Mouse (Mus musculus): ENCODE measurements around the gene Cilp2. TPM values are rescaled to one million over a fixed set of nuclear protein-coding genes. Genes with fewer than 3 reads are reported as not detected.

Gene Cilp2
- polyA plus RNA-seq, 1 experiment from 2014 or later: 0.02 TPM

- Histone ChIP-seq H3K36me3 (replicated peaks; ENCODE audit: insufficient read depth, low read length) (no peaks in the 10 kb centered on the region), H3K4me3 (ENCODE audit: low read depth, low read length) (0 out of 2 replicates have a peak overlapping the region, but pooled peaks have one; percentile 38), H3K4me2 (ENCODE audit: low read depth, low read length) (no peak overlapping the region), H3K9ac (replicated peaks) (no peak overlapping the region), H3K9me3 (ENCODE audit: low read length) (0 out of 2 replicates have a peak, but pooled peaks cover 2% of the 10 kb centered on the region), H3K27ac (ENCODE audit: low read depth) (no peak overlapping the region), H3K27me3 (ENCODE audit: insufficient read depth, low read length) (peaks cover 75% of the 10 kb centered on the region), H3K4me1 (ENCODE audit: insufficient read depth) (peaks cover 12% of the 10 kb centered on the region)
- no peak for ATAC-seq
- no peak for DNase-seq
- TF ChIP-seq CTCF (IDR thresholded peaks at IDR 0.05; ENCODE audit: low read depth) (no peak), EP300 (IDR thresholded peaks at IDR 0.05; ENCODE audit: low read depth) (no peak)
- WGBS (ENCODE audit: insufficient replicate concordance): 17% methylated on average over 36 of the region's 37 CpGs
Observed at GRCm38 (mm10) chr8:69880841-69881240, 6.6 kb downstream of the Cilp2 start.

DNA sequence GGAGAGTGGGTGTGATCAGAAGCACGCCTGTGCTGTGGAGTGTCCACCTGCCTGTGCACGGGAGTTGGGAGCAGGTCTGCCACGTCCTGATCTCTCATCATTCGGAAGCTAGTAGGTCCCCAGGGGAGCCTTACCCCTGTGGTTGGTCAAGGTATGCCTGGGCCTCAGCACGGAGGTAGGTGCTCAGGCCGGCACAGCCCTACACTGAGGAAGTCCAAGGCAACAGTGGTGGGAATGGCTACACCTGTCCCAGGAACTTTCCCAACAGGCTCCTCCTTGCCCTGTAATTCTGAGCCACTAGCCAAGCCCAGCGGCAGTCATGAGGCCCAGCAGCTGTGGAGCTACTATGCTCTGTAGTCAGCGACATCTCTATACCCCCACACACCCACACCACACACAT, 7.8 kb downstream of the Cilp2 start:
- DNase-seq (no peak), ATAC-seq (no peak)
- no peak overlapping the region for H3K9ac ChIP-seq (replicated peaks)
- peaks cover 63% of the 10 kb centered on the region for H3K27me3 ChIP-seq (ENCODE audit: insufficient read depth, low read length)
- H3K4me3 ChIP-seq (ENCODE audit: low read depth, low read length): no peak overlapping the region
- 51% methylated on average over 8 of the region's 8 CpGs for WGBS (ENCODE audit: insufficient replicate concordance)
- H3K4me1 ChIP-seq (ENCODE audit: insufficient read depth): peaks cover 12% of the 10 kb centered on the region
- H3K27ac ChIP-seq (ENCODE audit: low read depth): no peak overlapping the region
- H3K4me2 ChIP-seq (ENCODE audit: low read depth, low read length): no peak overlapping the region
- H3K36me3 ChIP-seq (replicated peaks; ENCODE audit: insufficient read depth, low read length): no peaks in the 10 kb centered on the region
- H3K9me3 ChIP-seq (ENCODE audit: low read length): 0 out of 2 replicates have a peak, but pooled peaks cover 2% of the 10 kb centered on the region
- TF ChIP-seq CTCF (IDR thresholded peaks at IDR 0.05; ENCODE audit: low read depth) (no peak), EP300 (IDR thresholded peaks at IDR 0.05; ENCODE audit: low read depth) (no peak)

GRCm38 (mm10) chr8:69877992-69878391, 9.5 kb downstream of the Cilp2 start:
- Histone ChIP-seq H3K4me2 (ENCODE audit: low read depth, low read length) (no peak overlapping the region), H3K27me3 (ENCODE audit: insufficient read depth, low read length) (peaks cover 46% of the 10 kb centered on the region), H3K36me3 (replicated peaks; ENCODE audit: insufficient read depth, low read length) (no peaks in the 10 kb centered on the region), H3K4me3 (ENCODE audit: low read depth, low read length) (no peak overlapping the region), H3K4me1 (ENCODE audit: insufficient read depth) (peaks cover 12% of the 10 kb centered on the region), H3K27ac (ENCODE audit: low read depth) (no peak overlapping the region), H3K9ac (replicated peaks) (no peak overlapping the region), H3K9me3 (ENCODE audit: low read length) (0 out of 2 replicates have a peak, but pooled peaks cover 2% of the 10 kb centered on the region)
- no peak for TF ChIP-seq EP300 (IDR thresholded peaks at IDR 0.05; ENCODE audit: low read depth)
- TF ChIP-seq CTCF (IDR thresholded peaks at IDR 0.05; ENCODE audit: low read depth): no peak
- WGBS (ENCODE audit: insufficient replicate concordance): 50% methylated on average over 3 of the region's 3 CpGs
- DNase-seq (no peak), ATAC-seq (no peak)

DNA sequence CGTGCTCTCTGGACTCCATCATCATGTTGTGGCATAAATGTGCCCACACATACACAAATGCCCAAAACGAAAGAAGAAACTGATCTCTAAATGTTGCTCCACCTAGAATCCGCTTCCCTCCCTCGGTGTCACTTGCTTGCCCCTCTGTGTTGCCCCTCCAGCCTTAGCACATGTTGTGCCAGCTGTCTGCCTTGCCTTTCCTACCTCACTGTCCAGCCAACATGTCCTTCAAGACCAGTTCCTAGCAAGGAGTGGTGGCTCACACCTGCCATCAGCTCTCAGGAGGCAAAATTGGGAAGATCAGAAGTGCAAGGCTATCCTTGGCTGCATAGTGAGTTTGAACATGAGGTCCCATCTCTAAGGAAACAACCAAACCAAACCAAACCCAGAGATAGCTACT, 10.1 kb downstream of the Cilp2 start:
- H3K27me3 ChIP-seq (ENCODE audit: insufficient read depth, low read length): peaks cover 40% of the 10 kb centered on the region
- WGBS (ENCODE audit: insufficient replicate concordance): 82% methylated on average over 4 of the region's 4 CpGs
- no peak for ATAC-seq

DNA sequence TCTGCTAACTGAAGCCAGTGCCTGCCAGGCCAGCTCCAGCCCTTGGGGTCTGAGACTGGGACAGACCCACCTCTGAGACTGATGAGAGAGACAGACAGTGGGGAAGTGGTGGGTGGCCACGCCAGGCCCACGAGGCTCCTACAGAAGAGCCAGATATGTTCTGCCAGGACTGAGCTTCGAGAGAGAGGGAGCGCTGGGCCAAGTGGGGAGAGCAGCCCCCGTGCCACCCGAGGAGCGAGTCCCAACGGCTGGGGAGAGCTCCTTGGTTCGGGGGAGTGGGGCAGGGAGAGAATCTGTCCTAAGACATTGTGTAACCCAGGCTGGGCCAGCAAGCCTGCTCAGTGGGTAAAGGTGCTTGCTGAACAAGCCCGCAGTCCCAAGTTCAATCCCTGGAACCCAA, 10.5 kb downstream of the Cilp2 start:
- Histone ChIP-seq H3K4me3 (ENCODE audit: low read depth, low read length) (no peak overlapping the region), H3K36me3 (replicated peaks; ENCODE audit: insufficient read depth, low read length) (no peaks in the 10 kb centered on the region), H3K27me3 (ENCODE audit: insufficient read depth, low read length) (peaks cover 36% of the 10 kb centered on the region), H3K4me2 (ENCODE audit: low read depth, low read length) (no peak overlapping the region), H3K4me1 (ENCODE audit: insufficient read depth) (peaks cover 6% of the 10 kb centered on the region), H3K9me3 (ENCODE audit: low read length) (0 out of 2 replicates have a peak, but pooled peaks cover 2% of the 10 kb centered on the region), H3K9ac (replicated peaks) (no peak overlapping the region), H3K27ac (ENCODE audit: low read depth) (no peak overlapping the region)
- ATAC-seq: no peak
- DNase-seq: no peak
- TF ChIP-seq CTCF (IDR thresholded peaks at IDR 0.05; ENCODE audit: low read depth): no peak
- no peak for TF ChIP-seq EP300 (IDR thresholded peaks at IDR 0.05; ENCODE audit: low read depth)
- WGBS (ENCODE audit: insufficient replicate concordance): 67% methylated on average over 10 of the region's 10 CpGs

More for the DNA sequence above, 10.1 kb downstream of the Cilp2 start:
- no peak for DNase-seq
- H3K4me3 ChIP-seq (ENCODE audit: low read depth, low read length): no peak overlapping the region
- H3K4me2 ChIP-seq (ENCODE audit: low read depth, low read length): no peak overlapping the region
- TF ChIP-seq CTCF (IDR thresholded peaks at IDR 0.05; ENCODE audit: low read depth): no peak
- no peak for TF ChIP-seq EP300 (IDR thresholded peaks at IDR 0.05; ENCODE audit: low read depth)
- no peaks in the 10 kb centered on the region for H3K36me3 ChIP-seq (replicated peaks; ENCODE audit: insufficient read depth, low read length)
- peaks cover 10% of the 10 kb centered on the region for H3K4me1 ChIP-seq (ENCODE audit: insufficient read depth)
- H3K9me3 ChIP-seq (ENCODE audit: low read length): 0 out of 2 replicates have a peak, but pooled peaks cover 2% of the 10 kb centered on the region
- no peak overlapping the region for H3K27ac ChIP-seq (ENCODE audit: low read depth)
- H3K9ac ChIP-seq (replicated peaks): no peak overlapping the region

GRCm38 (mm10) chr8:69876097-69876496, 11.4 kb downstream of the Cilp2 start:
- Histone ChIP-seq H3K4me3 (ENCODE audit: low read depth, low read length) (no peak overlapping the region), H3K9ac (replicated peaks) (no peak overlapping the region), H3K4me1 (ENCODE audit: insufficient read depth) (no peaks in the 10 kb centered on the region), H3K4me2 (ENCODE audit: low read depth, low read length) (no peak overlapping the region), H3K27ac (ENCODE audit: low read depth) (no peak overlapping the region), H3K9me3 (ENCODE audit: low read length) (no peaks in the 10 kb centered on the region), H3K36me3 (replicated peaks; ENCODE audit: insufficient read depth, low read length) (no peaks in the 10 kb centered on the region), H3K27me3 (ENCODE audit: insufficient read depth, low read length) (peaks cover 27% of the 10 kb centered on the region)
- ATAC-seq (no peak), DNase-seq (no peak)
- 43% methylated on average over 10 of the region's 10 CpGs for WGBS (ENCODE audit: insufficient replicate concordance)
- TF ChIP-seq CTCF (IDR thresholded peaks at IDR 0.05; ENCODE audit: low read depth) (no peak), EP300 (IDR thresholded peaks at IDR 0.05; ENCODE audit: low read depth) (no peak)

Measured in liver, postnatal 0 days (tissue).